Mouse (Mus musculus) spleen, postnatal 36 days (tissue): ENCODE results near the gene Cadm3.

ENCODE experiments used
- DNase-seq, 2 experiments: peaks; one replicate each; pipeline ENCODE4 v3.0.0; 2022; ENCODE audit warnings: low spot score in 2 of 2, mixed read lengths in 1 of 2

Gene Cadm3

GRCm38 (mm10) chr1:173367356-173368046, at the start of gene Cadm3:
Gene Cadm3, minus strand, starts transcription at chr1:173367695.
- no peak for DNase-seq

GRCm38 (mm10) chr1:173414631-173415030, 47.1 kb upstream of the Cadm3 start:
- DNase-seq, result no peak

DNA sequence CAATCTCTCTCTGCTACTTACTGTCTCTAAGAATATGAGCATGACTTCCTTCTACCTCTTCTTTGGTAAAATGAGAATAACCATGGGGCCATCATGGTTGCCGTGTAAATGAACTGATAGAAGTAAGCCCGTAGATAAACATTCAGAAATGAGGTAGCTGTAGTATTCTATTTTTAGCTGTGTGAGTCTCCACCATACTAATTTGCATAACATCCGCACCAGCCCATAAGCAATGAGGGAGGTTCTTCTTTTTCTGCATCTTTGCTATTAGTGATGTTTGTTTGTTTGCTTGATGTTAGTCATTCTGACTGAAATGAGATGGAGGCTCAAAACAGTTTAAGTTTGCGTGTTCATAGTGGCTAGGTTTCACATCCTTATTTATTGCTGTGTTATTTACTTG, 44.4 kb upstream of the Cadm3 start:
- DNase-seq, result peak; percentile 19 to 41

DNA sequence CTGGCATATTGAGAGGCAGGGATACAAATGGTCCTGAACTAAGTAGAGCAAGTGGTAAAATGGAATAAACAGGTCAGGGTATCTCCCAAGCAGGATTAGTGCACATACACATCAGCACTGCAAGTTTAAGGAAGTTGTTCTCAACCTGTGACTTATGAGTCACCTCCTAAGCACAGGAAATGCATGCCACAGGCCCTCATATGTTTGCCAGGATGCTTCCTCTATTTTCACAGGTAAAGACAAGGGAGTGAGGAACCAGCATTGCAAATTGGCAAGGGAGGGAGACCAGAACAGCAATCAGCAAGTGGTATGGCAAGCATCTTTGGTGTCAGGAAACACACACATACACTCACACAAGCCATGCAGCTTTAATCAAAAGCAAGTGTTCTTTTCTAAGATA, 41.6 kb upstream of the Cadm3 start:
- DNase-seq, result peak in 1 of 2 experiments; percentile 27

- no peak for DNase-seq
Observed at GRCm38 (mm10) chr1:173404696-173405309, 37.3 kb upstream of the Cadm3 start.

DNA sequence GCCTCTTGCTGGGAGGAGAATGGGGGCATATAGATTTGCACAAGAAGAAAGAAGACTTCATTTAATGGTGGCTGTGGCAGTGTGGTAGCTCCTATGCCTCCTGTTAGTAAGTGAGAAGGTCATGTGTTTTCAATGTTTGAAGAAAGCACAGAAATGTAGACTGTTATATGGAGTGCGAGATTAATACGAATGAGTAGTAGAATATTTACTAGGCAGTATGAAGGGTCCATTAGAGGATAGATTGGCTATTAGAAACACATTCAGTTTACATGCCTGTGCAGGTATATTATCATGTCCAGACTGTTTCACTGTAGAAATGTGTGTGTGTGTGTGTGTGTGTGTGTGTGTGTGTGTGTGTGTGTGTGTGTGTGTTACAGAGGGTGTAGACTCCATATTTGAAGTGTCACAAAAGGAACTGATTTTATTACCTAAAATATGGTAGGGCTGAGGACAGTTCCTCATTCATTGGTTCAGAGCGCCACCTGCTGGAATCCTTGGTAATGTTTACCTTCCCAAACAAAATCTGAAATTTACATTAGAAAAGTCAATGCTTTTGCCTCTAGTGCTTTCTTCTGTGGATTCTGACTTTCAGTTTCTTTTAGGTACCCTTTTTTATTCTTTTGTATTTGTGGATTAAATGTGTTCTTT, 31.0 kb upstream of the Cadm3 start:
- DNase-seq, result peak; percentile 45 to 65

GRCm38 (mm10) chr1:173391754-173392153, 24.3 kb upstream of the Cadm3 start:
- no peak for DNase-seq

DNA sequence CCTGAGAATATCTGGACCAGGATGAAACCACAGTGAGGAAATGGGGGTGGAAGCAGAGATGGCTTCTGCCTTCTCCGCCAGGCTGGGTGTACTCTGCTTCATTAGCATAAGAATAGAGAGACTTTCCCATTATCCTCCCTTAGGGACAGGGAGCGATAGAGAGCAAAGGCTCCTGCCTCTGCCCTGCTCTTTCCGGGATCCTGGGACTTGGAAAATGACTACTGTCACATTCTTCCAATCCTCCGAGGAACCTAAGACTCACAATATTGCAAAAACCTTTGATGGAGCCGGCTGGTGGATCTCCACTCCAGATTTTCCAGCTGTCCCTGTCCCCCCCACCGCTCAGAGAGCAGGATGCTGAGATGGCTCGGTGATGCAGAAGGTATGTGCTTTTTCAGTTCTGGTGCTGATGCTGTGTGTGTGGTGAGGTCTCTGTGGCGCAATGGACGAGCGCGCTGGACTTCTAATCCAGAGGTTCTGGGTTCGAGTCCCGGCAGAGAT, 22.5 kb upstream of the Cadm3 start:
- DNase-seq, result no peak

DNA sequence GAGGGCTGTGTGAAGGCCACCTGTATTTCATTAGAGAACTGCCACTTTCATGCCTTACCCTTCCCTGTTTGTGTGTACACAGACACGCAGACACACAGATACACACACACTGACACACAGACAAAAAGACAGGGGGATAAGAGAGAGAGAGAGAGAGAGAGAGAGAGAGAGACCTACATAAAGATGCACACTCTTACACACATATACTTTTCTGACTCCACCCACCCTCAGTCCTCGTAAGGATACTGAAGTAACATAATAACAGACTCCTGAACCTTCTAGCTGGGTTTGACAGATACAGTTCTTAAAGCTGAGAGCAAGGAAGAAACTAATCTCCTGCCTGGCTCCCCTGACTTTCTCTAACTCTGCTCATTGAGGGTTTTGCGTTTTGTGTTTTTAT, 21.9 kb upstream of the Cadm3 start:
- DNase-seq, result no peak

DNA sequence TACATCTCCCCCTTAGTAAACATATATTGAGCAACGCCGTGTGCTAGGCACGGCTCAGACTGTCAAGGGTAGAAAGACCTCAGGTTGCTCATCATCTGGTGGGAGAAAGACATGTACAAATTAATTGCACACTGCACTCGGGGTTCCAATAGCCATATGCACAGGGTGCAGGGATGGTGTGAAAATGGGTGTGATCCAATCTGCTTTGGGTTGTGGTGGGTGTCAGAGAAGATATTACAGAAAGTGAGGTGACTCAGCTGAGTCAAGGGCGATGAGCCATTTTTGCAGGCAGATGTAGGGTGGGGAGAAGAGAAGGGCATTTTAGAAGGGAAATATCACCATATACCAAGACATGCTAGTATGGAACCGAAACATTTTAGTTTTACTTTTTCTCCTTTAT, 13.9 kb upstream of the Cadm3 start:
- no peak for DNase-seq

DNA sequence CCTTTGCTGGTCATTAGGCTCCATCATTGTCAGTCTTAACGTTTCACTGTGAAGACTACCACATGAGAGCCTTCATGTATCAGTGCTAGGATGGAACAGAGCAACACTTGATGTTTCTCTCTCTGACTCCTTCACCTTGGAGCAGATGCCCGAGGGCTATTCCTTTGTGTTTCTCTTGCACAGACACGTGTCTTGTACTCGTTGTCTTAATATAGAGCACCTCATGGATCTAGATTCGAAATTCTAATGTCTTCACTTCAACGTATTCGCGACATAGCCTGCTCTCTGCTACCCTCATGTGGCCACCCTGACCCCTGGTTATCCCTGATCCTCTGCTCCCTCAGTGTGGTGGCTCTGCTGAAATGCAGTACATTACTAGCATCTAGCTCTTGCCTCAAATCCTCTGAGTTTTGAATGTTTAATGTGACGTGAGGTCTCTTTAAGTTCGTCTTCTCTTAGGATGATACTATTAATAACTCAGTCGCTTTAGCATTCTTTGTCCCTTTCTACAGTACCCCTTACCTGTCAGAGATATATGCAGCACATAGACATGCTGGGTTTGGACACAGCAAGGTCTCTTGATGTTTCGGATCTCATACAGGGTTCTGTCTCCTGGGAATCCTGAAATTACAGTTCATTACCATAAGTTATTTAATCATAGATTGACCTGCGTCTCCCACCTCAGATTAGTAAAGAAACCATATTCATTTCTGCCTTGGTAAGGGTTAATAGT, 10.1 kb upstream of the Cadm3 start:
- DNase-seq, result peak in 1 of 2 experiments; percentile 25

- no peak for DNase-seq
Observed at GRCm38 (mm10) chr1:173374020-173374419, 6.5 kb upstream of the Cadm3 start.

DNA sequence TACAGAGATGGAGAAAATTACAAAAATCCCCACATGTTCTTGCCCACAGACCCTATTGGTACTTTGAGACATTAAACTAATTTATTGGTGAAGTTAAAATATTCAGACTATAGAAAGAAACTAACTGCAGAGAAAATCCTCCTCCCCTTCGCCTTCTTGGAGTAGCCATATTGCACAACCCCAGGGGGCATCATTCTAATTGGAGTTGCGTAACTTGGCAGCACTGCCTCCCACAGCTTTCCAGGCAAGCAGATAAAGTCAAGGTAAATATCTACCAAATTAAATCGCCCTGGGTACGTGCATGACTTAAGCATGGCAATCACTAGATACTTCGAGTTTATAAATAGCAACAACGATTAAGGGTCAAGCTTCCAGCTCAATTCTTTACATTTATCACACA, 4.1 kb upstream of the Cadm3 start:
- DNase-seq, result no peak

DNA sequence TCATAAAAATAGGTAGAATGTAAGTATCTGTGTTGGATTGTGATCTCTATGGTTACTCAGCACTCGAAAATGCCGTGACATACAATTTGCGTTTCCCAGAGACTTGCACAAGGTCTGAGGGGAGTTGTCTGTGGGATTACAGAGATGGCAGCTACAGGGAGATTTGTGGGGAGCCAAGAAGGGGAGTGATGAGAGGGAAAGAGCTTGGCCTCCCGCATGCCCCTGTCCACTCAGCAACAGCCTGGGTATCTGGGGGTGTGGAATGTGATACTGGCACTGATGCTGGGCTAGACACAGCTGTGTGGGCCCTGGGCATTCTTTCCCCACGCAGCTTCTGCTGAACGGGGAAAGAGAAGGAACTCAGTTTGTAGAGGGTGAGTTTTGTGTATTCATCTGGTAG, 3.0 kb upstream of the Cadm3 start:
- DNase-seq, result no peak

GRCm38 (mm10) chr1:173369611-173370010, 2.1 kb upstream of the Cadm3 start:
- no peak for DNase-seq

GRCm38 (mm10) chr1:173366701-173367355, 667 bp downstream of the Cadm3 start:
- no peak for DNase-seq

DNA sequence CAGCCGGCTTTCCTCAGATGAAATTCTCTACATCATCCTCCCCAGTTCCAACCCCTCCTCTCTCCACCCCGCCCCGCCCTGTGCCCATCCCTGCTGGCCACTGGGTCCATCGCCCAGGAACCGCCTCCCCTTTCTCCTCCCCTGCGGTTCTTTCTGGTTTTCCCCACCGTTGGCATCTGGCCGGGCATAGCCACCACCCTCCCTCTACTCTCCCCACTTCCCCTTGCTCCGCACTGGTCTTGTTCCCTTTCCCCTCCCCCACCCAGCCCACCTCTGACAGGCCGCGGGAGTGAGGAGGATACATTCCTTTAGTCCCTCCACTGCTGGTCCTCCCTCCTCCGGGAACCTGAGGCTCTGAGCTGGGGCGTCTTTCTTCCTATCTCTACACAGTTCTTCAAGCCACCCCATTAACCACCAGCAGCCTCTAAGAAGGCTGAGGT, 1.5 kb downstream of the Cadm3 start:
- peak; percentile 7 to 8 for DNase-seq

GRCm38 (mm10) chr1:173364125-173364800, 3.2 kb downstream of the Cadm3 start:
- no peak for DNase-seq

DNA sequence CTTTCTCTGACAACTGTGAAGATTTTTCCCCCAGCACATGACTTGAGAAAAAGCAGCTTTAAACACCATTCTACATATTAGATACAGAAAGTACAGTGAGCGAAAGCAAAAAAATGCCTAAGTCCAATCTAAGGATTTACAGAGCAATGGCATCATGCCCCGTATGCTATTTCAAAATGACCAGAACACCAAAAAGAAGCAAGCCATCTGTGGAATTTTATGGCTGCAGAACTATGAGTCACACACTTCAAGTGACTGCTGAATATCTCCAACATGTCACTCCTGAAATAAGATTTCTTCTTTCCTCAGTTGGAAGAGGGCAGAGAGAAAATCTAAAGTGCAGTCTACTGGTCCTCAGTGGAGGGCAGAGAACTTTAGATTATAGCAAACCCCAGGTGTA, 4.1 kb downstream of the Cadm3 start:
- no peak for DNase-seq

GRCm38 (mm10) chr1:173361651-173362050, 5.8 kb downstream of the Cadm3 start:
- peak in 1 of 2 experiments; percentile 10 for DNase-seq
